Mouse (Mus musculus) small intestine, adult 2 months (tissue): ENCODE measurements around the gene Pllp. TPM values are rescaled to one million over a fixed set of nuclear protein-coding genes. Genes with fewer than 3 reads are reported as not detected.

Experiments used
- H3K27ac ChIP-seq: fragments of 200-500 bp; 2 replicates; pipeline ENCODE4 v1.5.1; 2012; ENCODE audit warnings: low read depth, low read length, control low read depth, inconsistent platforms; ENCODE audit not compliant: insufficient read depth
- H3K27me3 ChIP-seq: fragments of 200-500 bp; 2 replicates; pipeline ENCODE4 v1.6.1; 2012; ENCODE audit warnings: mild to moderate bottlenecking, moderate library complexity, low read length, inconsistent platforms; ENCODE audit not compliant: control insufficient read depth, insufficient read depth
- H3K36me3 ChIP-seq: fragments of 200-500 bp; 2 replicates; pipeline ENCODE4 v1.6.1; 2012; ENCODE audit warnings: mild to moderate bottlenecking, low read length, control low read depth, inconsistent platforms; ENCODE audit not compliant: control insufficient read depth, insufficient read depth
- H3K4me1 ChIP-seq: fragments of 200-500 bp; 2 replicates; pipeline ENCODE4 v1.6.1; 2012; ENCODE audit warnings: low read length, inconsistent platforms, mixed read lengths; ENCODE audit not compliant: control insufficient read depth, insufficient read depth, insufficient read length
- H3K4me3 ChIP-seq: fragments of 200-500 bp; 2 replicates; pipeline ENCODE4 v1.5.1; 2012; ENCODE audit warnings: low read depth, mild to moderate bottlenecking, control low read depth, inconsistent platforms, low read length, moderate library complexity
- CTCF ChIP-seq: fragments of 200-500 bp; IDR thresholded peaks from 2 replicates; pipeline ENCODE4 v1.5.1; 2012; ENCODE audit warnings: low read depth, mild to moderate bottlenecking, control low read depth, inconsistent platforms, low read length, moderate library complexity, mixed read lengths; ENCODE audit not compliant: insufficient replicate concordance, insufficient read length; ENCODE audit errors: extremely low read depth
- POLR2A ChIP-seq: fragments of 200-500 bp; IDR thresholded peaks from 2 replicates; pipeline ENCODE4 v1.6.1; 2012; ENCODE audit warnings: low read depth, mild to moderate bottlenecking, control low read depth, inconsistent platforms, low read length, moderate library complexity
- WGBS: fragments of 180-500 bp; shearing (Covaris S2); methylation state at CpG from one replicate; pipeline ENCODE4 v1.1.7; 2018; 5-methylcytosine and 5-hydroxymethylcytosine counted together
- polyA plus RNA-seq: library from polyadenylated mRNA; depleted of rRNA; stranded (reverse); fragments of >200 nt; gene quantifications from 2 replicates; pipeline ENCODE4 v1.2.3, GENCODE M21; 2012

Gene Pllp
- polyA plus RNA-seq, 1 experiment, result 50.9 TPM

DNA sequence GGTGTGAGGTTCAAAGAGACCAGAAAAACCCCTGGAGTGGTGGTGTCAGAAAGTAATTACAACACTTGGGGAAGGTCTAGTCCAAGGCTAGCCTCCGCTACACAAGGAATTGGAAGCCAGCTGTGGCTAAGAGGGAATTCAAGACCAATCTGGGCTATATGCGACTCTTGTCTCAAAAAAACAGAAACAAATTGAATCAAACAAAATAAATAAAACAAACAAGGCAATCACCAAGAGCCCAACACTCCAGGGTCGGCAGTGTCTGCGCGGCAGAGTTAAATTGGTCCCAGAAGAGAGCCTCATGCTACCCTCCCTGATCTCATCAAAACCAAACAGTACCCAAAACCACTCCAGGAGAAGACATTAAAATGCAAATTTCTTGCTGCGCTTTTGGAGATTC lies 1.4 kb downstream of the Pllp start:
- H3K27me3 ChIP-seq, result no peaks in the 10 kb centered on the region
- TF ChIP-seq CTCF (no peak), POLR2A (no peak)
- no peak overlapping the region for H3K4me3 ChIP-seq
- no peaks in the 10 kb centered on the region for H3K36me3 ChIP-seq
- WGBS, result 63% methylated on average over 6 of the region's 6 CpGs
- peaks cover 11% of the 10 kb centered on the region for H3K4me1 ChIP-seq
- no peak overlapping the region for H3K27ac ChIP-seq

- H3K36me3 ChIP-seq, result no peaks in the 10 kb centered on the region
Measured at GRCm38 (mm10) chr8:94685953-94686352, 10.1 kb downstream of the Pllp start.

GRCm38 (mm10) chr8:94684287-94684686 lies 11.8 kb downstream of the Pllp start:
- WGBS, result 82% methylated on average over 4 of the region's 4 CpGs
- peak overlapping the region; percentile 97 for H3K27ac ChIP-seq
- no peaks in the 10 kb centered on the region for H3K27me3 ChIP-seq
- no peak overlapping the region for H3K4me3 ChIP-seq
- no peaks in the 10 kb centered on the region for H3K36me3 ChIP-seq
- TF ChIP-seq POLR2A (no peak), CTCF (no peak)
- peaks cover 44% of the 10 kb centered on the region for H3K4me1 ChIP-seq

More at GRCm38 (mm10) chr8:94685953-94686352, 10.1 kb downstream of the Pllp start:
- Histone ChIP-seq H3K27me3 (no peaks in the 10 kb centered on the region), H3K4me1 (peaks cover 44% of the 10 kb centered on the region), H3K27ac (peak overlapping the region; percentile 88), H3K4me3 (0 out of 2 replicates have a peak overlapping the region, but pooled peaks have one; percentile 24)
- 22% methylated on average over 9 of the region's 9 CpGs for WGBS
- TF ChIP-seq CTCF (no peak), POLR2A (peak; percentile 27; the same call in 1 of the 2 replicates)

GRCm38 (mm10) chr8:94682732-94683524 lies 13.2 kb downstream of the Pllp start:
- no peaks in the 10 kb centered on the region for H3K36me3 ChIP-seq
- peaks cover 50% of the 10 kb centered on the region for H3K4me1 ChIP-seq
- 30% methylated on average over 16 of the region's 16 CpGs for WGBS
- no peak for TF ChIP-seq CTCF
- TF ChIP-seq POLR2A, result no peak
- H3K27ac ChIP-seq, result peak overlapping the region; percentile 97
- H3K27me3 ChIP-seq, result no peaks in the 10 kb centered on the region
- H3K4me3 ChIP-seq, result peak overlapping the region; percentile 40

GRCm38 (mm10) chr8:94680414-94680813 lies 15.7 kb downstream of the Pllp start:
- H3K4me3 ChIP-seq, result no peak overlapping the region
- no peak overlapping the region for H3K27ac ChIP-seq
- no peaks in the 10 kb centered on the region for H3K27me3 ChIP-seq
- WGBS, result 95% methylated on average over 3 of the region's 3 CpGs
- peaks cover 3% of the 10 kb centered on the region; the same call in 1 of the 2 replicates for H3K36me3 ChIP-seq
- peaks cover 38% of the 10 kb centered on the region for H3K4me1 ChIP-seq
- TF ChIP-seq CTCF, result peak; percentile 25; the same call in 1 of the 2 replicates
- no peak for TF ChIP-seq POLR2A

DNA sequence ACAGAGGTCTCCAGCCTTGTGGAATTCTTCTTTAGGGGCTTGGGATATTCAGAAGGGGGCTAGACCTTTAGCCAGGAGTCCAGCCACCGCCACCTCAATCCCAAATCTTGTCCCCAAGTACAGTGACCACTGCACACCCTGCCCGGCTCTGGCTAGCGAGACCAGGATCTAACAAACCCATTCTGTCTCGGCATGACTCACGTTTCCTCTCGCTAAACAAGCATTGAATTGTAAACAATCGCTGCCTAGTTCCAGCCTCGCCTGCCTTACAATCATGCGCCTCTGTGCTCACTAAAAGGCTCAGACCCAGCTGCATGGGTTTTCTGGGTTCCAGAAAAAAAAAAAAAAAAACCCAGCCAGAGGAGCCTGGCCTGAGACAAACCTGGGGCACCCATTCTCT lies 17.5 kb downstream of the Pllp start:
- peak overlapping the region; percentile 49 for H3K27ac ChIP-seq
- no peaks in the 10 kb centered on the region for H3K27me3 ChIP-seq
- H3K36me3 ChIP-seq, result peaks cover 5% of the 10 kb centered on the region
- peaks cover 24% of the 10 kb centered on the region; the same call in 1 of the 2 replicates for H3K4me1 ChIP-seq
- no peak overlapping the region for H3K4me3 ChIP-seq
- 16% methylated on average over 9 of the region's 9 CpGs for WGBS
- no peak for TF ChIP-seq CTCF
- TF ChIP-seq POLR2A, result no peak

GRCm38 (mm10) chr8:94675923-94676322 lies 20.2 kb downstream of the Pllp start:
- Histone ChIP-seq H3K4me3 (no peak overlapping the region), H3K27me3 (no peaks in the 10 kb centered on the region), H3K36me3 (peaks cover 28% of the 10 kb centered on the region), H3K4me1 (peaks cover 5% of the 10 kb centered on the region; the same call in 1 of the 2 replicates), H3K27ac (no peak overlapping the region)
- WGBS, result 85% methylated on average over 6 of the region's 6 CpGs
- TF ChIP-seq CTCF (no peak), POLR2A (no peak)

- no peak overlapping the region for H3K27ac ChIP-seq
- WGBS, result 78% methylated on average over 5 of the region's 5 CpGs
- H3K27me3 ChIP-seq, result no peaks in the 10 kb centered on the region
- peaks cover 35% of the 10 kb centered on the region for H3K36me3 ChIP-seq
- TF ChIP-seq CTCF (no peak), POLR2A (no peak)
- peaks cover 5% of the 10 kb centered on the region; the same call in 1 of the 2 replicates for H3K4me1 ChIP-seq
- no peak overlapping the region for H3K4me3 ChIP-seq
Measured at GRCm38 (mm10) chr8:94674384-94674783, 21.7 kb downstream of the Pllp start.
